Mouse (Mus musculus) megakaryocyte, embryonic 14.5 days (primary cell): Measurements from ENCODE around the gene Ntf5.

Source experiments
- FLI1 ChIP-seq: IDR thresholded peaks from 2 replicates; pipeline ENCODE4 v1.6.1; 2012; ENCODE audit warnings: low read length, inconsistent platforms, mixed read lengths
- GATA1 ChIP-seq: IDR thresholded peaks from 3 replicates; pipeline ENCODE4 v1.6.1; 2012; ENCODE audit warnings: mixed read lengths, low read length, inconsistent platforms, borderline replicate concordance

- TF ChIP-seq GATA1 (no peak), FLI1 (no peak)
Observed at GRCm38 (mm10) chr7:45363983-45364382, 49.5 kb upstream of the Ntf5 start.
